ENCODE assay signal across 7 mouse cellular contexts in the genomic region with DNA sequence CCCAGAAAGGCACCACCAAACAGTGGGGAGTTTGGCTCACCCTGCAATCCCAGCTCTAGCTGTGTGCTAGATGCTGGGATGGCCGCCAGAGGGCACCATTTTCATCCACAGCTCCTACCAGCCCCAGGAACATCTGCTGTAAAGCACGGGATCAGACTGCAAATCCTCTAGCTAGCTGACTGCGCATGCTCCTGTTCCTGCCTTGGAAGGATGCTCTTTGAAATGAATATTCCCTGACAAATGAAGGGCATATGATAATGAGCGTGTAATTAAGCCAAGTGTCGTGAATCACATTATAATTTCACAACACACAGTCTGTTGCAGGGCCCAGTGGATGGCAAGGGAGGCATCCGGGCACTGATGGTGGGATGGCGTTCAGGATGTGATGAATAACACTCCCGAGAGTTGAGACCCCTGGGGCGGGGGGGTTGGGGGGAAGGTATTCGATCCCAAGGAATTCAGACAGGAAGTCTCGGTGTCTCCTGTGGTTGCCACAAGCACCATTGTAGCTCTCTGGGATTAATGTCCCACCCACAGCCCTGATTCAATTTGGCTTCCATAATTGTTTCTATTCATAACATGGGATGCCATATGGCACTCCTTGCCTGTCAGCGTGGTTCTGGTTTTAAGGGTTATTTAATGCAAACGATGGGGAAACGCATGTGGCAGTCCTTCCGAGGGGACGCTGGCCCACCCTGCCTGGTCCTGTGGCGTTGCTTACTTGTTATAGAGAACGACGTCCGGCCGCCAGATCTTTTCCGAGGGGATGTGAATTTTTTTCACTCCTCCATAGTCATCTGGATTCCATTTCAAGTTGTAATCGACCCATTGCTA. TPM values are rescaled to one million over a fixed set of nuclear protein-coding genes. Genes with fewer than 3 reads are reported as not detected.
DNase-seq lines count a peak whose midpoint lies in the region; ATAC-seq lines count a peak whose summit lies in the region.

No protein-coding gene starts in this region.

- H3K4me1 ChIP-seq in hindbrain, embryonic 13.5 days (replicated peaks) = peaks cover 9% of the 10 kb centered on the region

- H3K9ac ChIP-seq in hindbrain, embryonic 13.5 days = peak overlapping the region; percentile 40; the same call in 1 of the 2 replicates

- peak; percentile 96 for ATAC-seq in hindbrain, embryonic 13.5 days (ENCODE audit: low FRiP score)

- H3K36me3 ChIP-seq in hindbrain, embryonic 13.5 days = no peaks in the 10 kb centered on the region

- peak overlapping the region; percentile 52 for H3K4me2 ChIP-seq in hindbrain, embryonic 13.5 days

- peak; percentile 67 to 88 for DNase-seq in adrenal gland, adult (ENCODE audit: inconsistent age in 2 of 2, low spot score in 1 of 2)
- peak; percentile 73 to 85 for DNase-seq in cerebellum, postnatal 25 days
- peak; percentile 66 to 78 for DNase-seq in frontal cortex, postnatal 25 days (ENCODE audit: low spot score in 2 of 2)
- peak; percentile 89 to 93 for DNase-seq in layer of hippocampus, postnatal 10 days (ENCODE audit: low spot score in 2 of 2)
- peak; percentile 67 for DNase-seq in lung, postnatal 25 days (ENCODE audit: low spot score)
- peak; percentile 94 to 95 for DNase-seq in right cerebral cortex, postnatal 10 days (ENCODE audit: low spot score in 2 of 2)

- peak overlapping the region; percentile 32 for H3K4me3 ChIP-seq in hindbrain, embryonic 13.5 days

- H3K27me3 ChIP-seq in hindbrain, embryonic 13.5 days = 0 out of 2 replicates have a peak, but pooled peaks cover 9% of the 10 kb centered on the region

- H3K27ac ChIP-seq in hindbrain, embryonic 13.5 days = peak overlapping the region; percentile 77

- WGBS in hindbrain, embryonic 13.5 days = 16% methylated on average over 23 of the region's 23 CpGs

- no peaks in the 10 kb centered on the region for H3K9me3 ChIP-seq in hindbrain, embryonic 13.5 days

RNA-seq across cellular contexts. Expression of a gene that starts 7.4 kb away (rescaled TPM):
- polyA plus RNA-seq in hindbrain, embryonic 13.5 days (2015; fragmentation: Nextera tagmentation; extraction: Ambion mirVana) = 0.40 and 0.45 TPM in 2 replicates
- under 1 TPM; 0.18 to 0.39 TPM for total RNA-seq in layer of hippocampus, postnatal 10 days (2021)

RNA-seq across cellular contexts. Expression of a gene that starts 43.2 kb away (rescaled TPM):
- 2.3 and 2.5 TPM in 2 replicates for polyA plus RNA-seq in hindbrain, embryonic 13.5 days (2015; fragmentation: Nextera tagmentation; extraction: Ambion mirVana)
- 10 to 100 TPM in 1 of 2 experiments, 1 to 10 TPM in 1; 9.7 to 10.8 TPM for total RNA-seq in layer of hippocampus, postnatal 10 days (2021)

Comparison
In these comparisons a context has a peak if more than half of its experiments do, and no peak if none do; other contexts are left out.
1. Peak in every context shown above with its lines: DNase-seq, ATAC-seq, H3K4me3 ChIP-seq and H3K27ac ChIP-seq.